Mouse (Mus musculus) ovary, adult 18-20 months (tissue): Measurements from ENCODE around the gene Vat1l.

Experiments used
- DNase-seq: peaks from one replicate; pipeline ENCODE4 v3.0.0; 2022; ENCODE audit warnings: low spot score, mixed read lengths

The Vat1l gene

DNA sequence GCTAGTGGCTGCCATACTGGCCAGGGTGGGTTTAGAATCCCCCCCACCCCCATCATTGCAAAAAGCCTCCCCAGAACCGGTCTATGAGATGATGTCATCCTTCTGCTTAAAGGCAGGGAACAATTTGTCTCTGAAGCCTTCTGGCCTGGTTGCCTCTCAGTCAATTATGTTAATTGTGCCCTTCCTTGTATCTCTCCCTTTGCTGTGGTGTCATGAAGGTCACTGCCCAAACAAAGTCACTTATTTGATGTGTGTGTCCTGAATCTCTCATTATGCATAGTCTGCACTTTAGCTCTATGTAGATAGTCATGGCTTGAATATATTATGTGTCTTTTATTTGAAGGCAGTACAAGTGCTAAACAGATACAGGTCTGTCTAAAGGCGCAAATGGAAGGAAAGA is 92.8 kb downstream of the Vat1l start:
- DNase-seq: no peak

DNA sequence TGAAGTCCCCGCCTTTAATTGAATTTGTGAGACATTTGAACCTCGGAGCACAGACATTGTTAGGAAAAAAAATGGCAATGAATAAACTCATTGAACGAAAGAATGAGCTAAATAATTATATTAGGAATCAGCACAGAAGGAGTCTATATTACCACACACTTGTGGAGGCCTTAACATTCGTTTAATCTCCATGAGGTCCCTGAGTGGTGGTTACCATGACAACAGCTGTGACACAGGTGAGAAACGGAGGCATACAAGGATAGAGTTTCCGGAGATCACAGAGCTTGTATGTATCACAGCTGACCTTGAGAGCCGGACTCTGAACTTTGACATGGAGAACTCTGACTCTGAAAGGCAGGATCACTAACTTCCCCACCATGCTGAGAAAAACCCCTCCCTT is 94.7 kb downstream of the Vat1l start:
- no peak for DNase-seq

DNA sequence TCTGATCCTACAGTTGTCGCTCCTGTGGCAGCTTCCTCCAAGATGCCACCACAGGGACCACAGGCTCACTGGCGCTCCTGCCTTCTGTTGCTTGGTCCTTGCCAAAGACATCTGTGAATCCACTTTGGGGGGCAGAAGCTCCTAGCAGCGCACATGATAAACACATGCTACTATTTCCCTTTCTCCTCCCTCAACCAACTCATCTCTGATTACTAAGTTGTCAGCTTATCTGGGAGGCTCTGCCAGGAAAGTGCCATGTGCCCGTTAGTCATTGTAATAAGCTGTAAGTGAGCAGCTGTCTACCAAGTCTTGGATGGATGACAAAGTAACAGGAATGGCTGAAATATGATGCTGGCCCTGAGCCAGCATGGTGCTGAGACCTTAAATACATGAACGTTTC is 100.9 kb downstream of the Vat1l start:
- no peak for DNase-seq

DNA sequence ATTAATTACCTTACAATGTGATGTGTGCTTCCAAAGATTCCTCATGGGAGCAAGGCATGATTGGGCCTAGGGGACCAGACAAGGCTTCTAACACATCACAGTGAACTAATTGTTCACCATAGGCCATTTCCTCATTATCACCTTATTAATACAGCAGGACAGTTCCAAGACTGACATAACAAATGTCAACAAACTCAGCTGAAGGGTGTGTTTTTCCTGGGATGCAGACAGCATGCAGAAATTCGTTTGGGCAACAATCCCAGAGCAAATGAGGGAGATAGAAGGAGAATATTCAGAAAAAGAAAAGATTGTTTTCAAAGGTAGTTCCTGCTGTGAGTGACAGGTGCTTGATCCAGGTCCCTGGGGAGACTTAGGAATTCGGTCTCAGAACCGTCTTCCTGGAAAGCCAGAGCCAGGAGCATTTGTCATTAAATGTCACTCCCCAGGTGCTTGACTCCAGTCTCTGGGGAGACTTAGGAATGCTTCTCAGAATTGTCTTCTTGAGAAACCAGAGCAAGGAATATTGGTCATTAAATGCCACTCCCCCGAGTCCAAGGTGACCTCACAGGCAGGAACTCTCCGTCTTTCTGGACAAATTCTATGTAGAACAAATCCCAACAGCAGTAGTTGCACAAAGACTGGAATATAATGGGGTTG is 109.4 kb downstream of the Vat1l start:
- DNase-seq: no peak

DNA sequence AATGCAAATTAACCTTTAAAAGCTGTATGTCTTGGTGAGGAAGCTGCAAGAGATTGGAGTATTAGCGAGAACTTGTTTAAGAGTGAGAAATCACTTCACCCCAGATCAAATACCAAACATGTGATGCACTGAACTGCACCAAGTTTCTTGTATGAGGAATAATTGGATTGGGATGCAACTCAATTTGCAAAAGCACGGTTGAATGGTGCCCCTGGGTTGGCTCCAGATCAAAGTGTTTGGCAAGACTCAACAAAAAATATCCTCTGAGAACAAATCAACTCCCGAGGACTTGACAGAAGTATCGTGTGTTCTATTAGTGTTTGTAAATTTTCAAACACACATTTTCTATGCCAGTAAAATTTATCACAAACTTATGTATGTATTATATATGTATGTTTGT is 112.7 kb downstream of the Vat1l start:
- DNase-seq: no peak

DNA sequence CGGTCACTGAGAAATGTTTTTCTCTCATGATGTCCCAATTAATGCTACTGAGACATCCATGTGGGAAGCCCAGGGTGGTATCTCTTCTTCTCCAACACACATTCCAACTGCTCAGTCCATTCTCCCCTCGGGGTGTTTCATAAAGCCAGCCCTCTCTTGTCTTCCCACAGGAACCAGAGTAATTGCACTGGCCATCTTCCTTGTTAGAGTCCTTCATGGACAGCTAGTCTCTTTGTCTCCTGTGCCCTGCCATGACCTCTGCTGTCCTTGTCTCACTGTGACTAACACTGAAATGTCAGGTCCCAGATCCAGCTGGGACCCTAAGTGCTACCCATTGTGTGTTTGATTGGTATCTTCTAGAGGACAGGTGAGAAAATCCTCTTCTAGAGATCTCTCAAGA is 116.7 kb downstream of the Vat1l start:
- DNase-seq: no peak

DNA sequence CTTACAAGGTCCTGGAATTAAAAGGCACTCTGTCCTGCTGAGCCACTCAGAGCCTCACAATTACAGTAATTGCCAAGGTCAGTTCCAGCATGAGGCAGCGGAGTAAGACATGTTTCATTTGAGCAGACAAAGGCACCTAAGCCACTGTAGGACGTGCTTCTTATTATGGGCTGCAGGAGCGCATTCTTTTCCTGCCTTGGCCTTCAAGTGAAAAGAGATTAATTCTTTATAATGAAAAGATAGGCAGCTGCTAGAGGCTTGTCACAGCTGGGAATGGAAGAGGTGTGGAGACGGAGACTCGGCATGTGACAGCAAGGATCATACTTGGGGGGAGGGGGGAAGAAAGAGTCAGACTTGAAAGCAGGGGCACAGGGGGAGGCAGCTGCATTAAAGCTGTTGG is 126.5 kb downstream of the Vat1l start:
- no peak for DNase-seq

DNA sequence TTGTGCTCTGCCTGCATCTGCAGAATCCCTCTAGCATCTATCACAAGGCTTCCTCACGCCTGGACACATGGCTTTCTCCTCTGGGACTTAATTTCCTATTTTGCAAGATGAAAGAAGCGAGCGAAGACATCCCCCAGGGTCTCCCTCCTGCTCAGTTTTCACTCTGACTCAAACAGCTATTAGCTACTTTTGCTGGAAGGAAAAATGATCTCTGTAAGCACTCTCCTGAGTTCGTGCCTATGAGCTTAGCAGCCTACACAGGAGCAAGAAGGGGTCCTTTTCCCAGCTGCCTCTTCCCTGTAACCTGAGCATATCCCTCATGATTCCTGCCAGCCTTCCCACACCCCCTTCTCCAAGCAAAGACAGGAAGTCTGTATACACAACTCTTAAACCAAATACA is 127.5 kb downstream of the Vat1l start:
- no peak for DNase-seq

DNA sequence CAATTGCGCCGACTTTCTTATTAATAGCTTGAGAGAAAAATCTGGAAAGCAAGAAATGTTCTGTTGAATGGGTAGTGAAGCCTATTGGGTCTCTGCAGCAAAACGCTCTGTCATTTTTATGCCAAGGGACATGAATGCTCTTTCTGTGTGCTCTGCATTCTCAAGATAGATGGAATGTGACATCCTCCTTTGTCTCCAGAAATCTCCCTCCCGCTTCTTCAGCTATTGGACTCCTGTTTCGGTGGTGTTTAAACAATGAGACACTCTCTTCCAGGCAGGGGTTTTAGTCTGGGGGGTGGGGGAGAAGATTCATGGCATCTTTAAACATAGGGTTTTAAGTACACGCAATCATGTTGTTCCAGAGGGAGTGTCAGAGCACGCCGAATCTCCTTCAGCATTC is 130.3 kb downstream of the Vat1l start:
- no peak for DNase-seq

DNA sequence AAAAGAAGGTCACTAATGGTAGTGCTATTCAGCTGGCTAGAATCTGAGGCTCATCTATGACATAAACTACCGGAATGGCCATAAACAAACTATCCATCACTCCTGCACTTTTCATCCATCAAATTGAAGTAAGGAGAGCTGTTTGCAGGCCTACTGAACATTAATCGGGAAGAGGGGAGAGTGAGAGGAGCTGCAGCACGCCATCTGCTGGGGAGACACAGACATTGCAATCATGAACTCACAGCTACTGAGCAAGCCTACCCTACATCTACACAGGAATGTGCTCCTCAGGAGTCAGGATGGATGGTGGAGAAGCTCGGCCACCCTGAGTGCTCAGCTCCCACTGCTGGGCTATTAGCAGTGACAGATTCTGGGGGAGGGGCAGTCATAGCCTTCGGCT is 136.9 kb downstream of the Vat1l start:
- DNase-seq: no peak

DNA sequence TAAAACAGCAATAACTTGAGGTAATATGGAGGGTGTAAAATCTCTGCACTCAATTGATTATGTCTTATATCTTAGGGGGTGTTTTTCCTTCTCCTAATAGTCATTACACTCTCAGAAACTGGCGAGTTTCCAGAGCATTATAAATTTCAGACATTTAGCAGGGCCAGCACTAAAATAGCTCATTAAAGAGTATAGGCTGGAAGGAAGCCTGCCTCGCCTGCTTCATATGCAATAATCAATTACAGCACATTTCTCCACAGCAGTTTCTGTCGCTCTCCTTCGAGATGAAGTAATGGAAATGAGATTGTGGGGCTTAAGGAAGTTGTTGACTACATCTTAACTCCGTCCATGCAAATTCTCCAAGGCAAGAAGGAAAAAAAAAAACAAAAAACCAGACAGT is 139.4 kb downstream of the Vat1l start:
- DNase-seq: no peak

DNA sequence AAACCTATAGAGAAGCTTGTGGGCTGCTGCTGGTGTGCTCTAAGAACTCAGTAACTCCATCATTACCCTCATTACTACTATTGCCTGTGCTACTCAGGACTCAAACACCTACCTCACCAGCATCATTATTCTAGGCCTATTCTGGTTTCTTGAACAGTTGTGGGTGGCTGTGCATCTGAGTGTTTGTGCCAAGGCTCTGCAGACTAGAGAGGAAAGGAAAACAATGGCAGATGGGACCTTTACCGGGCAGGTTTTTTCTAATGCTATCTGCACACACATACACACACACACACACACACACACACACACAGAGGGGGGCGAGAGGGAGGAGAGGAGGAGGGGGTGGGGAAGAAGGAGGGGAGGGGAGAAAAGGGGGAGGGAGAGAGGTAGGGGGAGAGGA is 140.6 kb downstream of the Vat1l start:
- no peak for DNase-seq

DNA sequence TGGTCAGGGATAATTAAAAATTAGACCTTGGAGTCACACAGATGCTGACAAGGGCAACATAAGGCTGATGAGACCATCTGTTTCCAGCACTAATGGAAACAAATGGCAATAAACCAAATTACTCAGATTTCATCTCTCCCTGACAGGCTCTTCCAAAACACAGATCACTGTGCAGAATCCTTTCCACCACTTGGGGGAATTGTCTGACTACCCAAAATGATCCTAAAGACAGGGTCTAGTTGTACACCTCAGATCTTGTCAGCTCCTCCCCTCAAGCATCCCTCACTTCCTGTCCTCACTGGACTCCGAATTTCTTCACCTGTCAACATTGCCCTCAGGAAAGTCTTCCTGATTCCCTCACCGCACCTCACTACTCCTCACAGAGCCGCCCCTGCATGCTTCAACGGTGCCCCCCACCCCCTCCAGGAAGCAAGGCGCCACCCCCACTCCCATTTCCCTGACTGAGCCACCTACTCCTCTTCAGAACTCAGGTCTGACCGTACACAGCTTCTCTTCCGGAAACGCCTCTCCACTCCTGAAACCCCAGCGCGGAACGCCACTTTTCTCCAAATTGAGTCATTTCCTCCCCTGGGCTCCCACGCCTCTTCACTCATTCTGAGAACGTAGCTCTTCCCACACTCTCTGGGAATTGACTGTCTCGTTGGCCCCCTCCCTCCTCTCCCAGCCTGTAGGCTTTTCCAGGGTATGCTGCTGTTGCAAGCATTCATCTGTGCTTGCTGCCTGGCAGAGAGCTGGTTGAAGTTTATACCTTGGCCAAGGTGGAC is 146.4 kb downstream of the Vat1l start:
- no peak for DNase-seq

DNA sequence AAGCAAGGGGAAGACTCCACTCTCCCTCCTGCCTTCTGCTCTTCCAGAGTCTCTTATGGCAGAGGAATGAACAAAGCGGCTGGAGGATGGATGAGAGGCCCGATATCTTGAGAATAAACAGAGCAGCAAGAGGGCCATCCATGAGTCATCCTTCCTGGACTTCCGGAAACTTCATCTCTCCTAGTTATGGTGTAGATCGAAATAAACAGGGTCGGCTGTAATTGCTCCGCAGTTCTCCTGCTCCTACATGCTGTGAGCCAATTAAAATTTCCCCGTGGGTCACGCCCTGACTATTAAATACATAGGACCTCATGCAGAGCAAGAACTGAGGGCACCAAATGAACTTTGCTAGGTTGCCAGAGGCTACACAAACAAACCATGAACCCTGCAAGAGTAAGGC is 155.1 kb downstream of the Vat1l start:
- DNase-seq: no peak

DNA sequence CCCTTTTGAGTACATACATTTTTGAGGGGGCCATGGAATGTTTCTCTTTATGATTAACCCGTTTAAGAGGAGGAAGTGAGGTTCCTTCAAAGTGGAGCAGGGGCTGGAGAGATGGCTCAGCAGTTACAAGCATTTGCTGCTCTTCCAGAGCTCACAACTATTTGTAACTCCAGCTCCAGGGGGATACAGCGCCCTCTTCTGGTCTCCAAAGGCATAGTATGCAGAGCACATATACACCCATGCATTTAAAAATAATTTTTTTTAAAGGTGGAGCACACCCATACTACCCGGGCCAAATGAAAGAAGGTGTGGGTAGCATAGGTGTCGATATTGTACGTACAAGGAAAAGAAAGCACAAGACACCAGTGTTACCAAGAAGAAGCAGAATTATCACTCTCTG is 157.8 kb downstream of the Vat1l start:
- no peak for DNase-seq

DNA sequence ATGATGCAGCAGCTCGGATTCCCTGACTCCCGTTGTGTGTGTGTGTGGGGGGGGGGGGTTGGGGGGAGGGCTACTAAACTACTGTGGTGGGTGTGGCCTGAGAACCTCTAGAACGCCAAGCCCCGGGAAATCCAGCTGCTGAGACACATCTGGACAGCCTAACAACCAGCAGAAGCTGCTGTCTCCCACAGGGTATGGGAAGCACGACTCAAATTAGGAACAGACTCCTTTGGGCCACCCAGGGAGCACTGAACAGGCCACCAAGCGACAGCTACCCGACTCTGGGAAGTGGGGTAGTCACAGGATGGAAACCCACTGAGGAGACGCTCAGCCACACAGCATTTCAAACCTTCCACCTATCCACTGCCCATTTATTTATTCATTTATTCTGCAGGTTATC is 158.2 kb downstream of the Vat1l start:
- no peak for DNase-seq

DNA sequence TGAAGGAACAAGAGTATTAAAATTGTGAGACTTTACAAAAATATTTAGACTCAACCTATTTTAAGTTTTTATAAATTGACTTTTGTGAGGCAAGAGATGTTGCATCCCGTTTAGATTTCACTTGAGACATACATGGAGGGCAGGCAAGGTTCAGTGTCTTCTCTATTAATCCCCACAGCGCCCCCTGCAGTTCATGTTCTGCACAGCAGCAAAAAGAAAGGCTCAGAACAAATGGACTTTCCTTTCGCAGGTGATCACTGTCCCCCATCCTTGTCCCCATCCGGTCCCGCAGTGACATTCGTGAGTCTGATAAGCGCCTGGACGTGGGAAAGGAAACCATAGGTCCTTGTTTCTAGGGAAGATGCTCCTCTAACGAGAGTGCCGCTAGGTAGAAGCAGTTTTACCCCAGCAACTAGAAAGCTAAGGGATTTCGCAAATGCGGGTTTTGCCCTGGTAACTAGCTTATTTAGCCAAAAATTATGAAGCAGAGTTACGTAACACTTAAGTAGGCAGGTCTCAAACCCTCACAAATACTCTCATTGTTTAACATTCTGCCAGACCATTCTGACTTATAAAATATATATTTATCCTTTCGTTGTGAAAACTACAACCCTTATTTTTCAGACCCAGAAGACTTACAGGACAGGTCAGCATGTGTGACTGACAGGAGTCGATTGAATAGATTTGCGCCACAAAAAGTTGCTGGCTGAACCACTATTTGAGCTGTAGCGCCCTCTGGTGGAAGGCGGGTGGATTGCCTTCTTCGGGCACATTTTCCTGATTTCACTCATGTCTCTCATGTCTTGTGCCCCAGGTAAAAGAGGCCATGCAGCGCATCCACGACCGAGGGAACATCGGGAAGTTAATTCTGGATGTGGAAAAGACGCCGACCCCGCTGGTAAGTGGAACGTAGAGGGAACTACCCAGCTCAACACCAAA is 163.9 kb downstream of the Vat1l start:
- DNase-seq: peak; percentile 13

DNA sequence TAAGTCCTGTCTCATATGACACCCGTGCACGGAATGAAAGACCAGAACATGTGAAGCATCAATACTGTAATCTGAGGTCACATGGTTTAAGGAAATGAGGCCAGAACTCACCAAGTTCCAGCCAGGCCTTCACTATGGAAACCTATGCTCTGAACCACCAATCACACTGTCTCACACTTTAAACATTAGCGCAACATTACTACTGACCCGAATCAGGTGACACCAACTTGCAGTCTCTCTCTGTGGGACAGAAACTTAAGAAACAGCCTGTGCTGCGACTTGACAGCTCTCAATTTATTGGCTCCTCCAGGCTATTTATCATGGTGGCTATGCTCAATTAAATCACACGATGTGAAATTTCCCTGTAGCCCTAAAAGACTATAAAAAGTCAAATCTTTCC is 169.0 kb downstream of the Vat1l start:
- DNase-seq: no peak

DNA sequence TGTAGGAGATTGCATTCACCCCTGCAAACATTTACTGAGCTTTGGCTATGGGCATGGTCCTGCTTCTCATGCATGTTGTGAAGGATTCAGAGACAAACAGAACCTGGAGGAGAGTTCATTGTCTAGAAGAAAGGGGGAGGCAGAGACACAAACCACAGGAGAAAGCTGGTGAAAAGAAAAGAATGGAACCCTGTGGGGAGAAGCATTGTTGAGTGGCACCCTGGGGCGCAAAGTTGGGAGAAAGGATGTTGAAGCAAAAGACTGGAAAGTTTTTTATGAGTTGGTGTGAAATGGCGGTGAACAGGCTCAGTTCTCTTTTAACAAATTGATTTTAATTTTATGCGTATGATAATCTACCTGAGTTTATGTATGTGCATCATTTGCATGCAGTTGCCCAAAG is 178.8 kb downstream of the Vat1l start:
- no peak for DNase-seq

DNA sequence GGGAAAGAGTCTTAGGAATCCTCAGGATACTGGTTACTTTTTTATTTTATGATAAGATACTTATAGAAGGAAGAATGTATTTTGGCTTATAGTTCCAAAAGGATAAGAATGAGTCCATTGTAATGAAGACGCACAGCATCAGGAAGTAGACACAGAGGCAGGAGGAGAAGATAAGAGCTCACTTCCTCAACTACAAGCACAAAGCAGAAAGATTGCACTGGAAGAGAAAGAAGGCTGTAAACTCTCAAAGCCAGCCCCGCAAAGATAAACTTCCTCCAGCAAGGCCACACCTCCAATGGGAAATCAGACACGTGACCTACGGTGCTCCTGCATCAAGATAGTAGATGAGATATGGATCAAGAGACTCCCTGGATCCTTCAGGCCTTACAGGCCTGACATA is 182.1 kb downstream of the Vat1l start:
- no peak for DNase-seq

DNA sequence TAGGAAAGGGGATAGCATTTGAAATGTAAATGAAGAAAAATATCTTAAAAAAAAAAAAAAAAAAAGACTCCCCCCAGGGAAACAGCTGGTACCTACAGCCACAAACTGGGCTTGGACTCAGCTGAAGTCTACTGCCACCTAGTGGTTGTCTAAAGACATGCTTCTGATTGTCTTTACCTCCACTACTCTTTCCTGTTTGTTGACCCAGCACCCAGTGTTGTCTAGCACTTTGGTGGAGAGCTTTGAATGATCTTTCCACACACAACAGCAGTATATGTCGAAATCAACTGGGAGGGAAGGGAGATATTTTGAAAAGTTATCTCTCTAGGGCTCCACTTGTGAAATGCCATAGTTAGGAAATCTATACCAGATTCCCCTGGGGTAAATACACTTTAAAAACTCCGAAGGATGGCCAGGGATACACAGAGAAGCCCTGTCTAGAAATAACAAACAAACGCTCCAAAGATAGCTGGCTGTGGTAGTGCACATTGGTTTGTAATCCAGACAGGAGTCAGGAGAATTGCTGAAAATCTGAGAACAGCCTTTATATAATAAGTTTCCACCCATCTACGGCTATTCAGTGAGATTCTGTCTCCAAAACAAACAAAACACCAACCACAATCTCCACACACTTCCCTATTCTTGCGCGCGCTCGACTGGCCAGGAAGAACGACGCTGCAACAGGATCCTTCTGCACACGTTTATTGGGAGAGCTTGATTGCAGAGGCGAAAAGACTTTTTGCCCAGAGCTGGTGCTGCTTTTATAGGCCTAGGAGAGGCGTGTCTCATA is 185.2 kb downstream of the Vat1l start:
- no peak for DNase-seq

DNA sequence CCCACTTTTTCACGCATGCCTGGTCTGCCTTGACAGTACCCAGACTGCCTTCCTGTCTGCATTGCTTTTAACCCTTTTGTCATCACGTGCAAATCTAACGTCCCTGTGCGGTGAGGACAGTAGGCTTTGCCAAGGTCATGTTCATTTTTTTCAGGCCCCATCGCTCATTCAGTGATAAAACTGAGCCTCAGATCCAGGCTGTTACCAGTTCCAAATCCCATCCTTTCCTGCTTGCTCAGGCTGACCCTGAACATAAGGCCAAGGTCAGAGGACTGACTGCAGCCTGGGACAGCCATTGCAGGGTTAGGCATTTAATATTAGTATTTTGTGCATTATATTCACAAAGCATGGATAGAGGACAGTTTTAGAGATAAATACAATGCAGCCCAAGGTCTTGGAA is 192.9 kb downstream of the Vat1l start:
- DNase-seq: no peak
